Comparison of ENCODE assay signal across 25 mouse cellular contexts in genomic region chr7:64743610-64744009, GRCm38 (mm10).
"Had no signal": no experiment of that assay in that cellular context is flagged by ENCODE, and none has a peak within 500 bp of the region (broad histone marks: within the 10 kb centered on the region; RNA-seq: fewer than 3 reads in every experiment).

No protein-coding gene starts in this region.

- ATAC-seq: hindbrain, embryonic 16.5 days; inflammation-experienced regulatory T-cells, adult 6 months; intestine, embryonic 15.5 days; intestine, postnatal 0 days had no signal

- H3K27ac ChIP-seq: gastrocnemius, adult 2 months; heart, embryonic 10.5 days; hindbrain, embryonic 10.5 days; hindbrain, embryonic 12.5 days; hindbrain, embryonic 14.5 days; intestine, embryonic 15.5 days; limb, embryonic 10.5 days; limb, embryonic 12.5 days; liver, embryonic 13.5 days had no signal

- H3K4me3 ChIP-seq: gastrocnemius, adult 2 months; heart, embryonic 10.5 days; heart, embryonic 12.5 days; hindbrain, embryonic 10.5 days; hindbrain, embryonic 12.5 days; intestine, embryonic 15.5 days; limb, embryonic 10.5 days; limb, embryonic 12.5 days; liver, embryonic 13.5 days had no signal

- DNase-seq: gastrocnemius, adult 2 months; gastrocnemius, postnatal 10 days; gastrocnemius, postnatal 25 days; heart, adult 18-20 months; heart, postnatal 10 days; heart, postnatal 4 days; kidney, adult 18-20 months; kidney, adult 8-10 months; kidney, postnatal 10 days; kidney, postnatal 25 days; kidney, postnatal 4 days; layer of hippocampus, adult 9-11 months; liver; liver, embryonic 13.5 days had no signal
